Mouse (Mus musculus) forebrain, embryonic 16.5 days (tissue): Measurements from ENCODE around the gene Zfp385a. TPM values are rescaled to one million over a fixed set of nuclear protein-coding genes. Genes with fewer than 3 reads are reported as not detected.

ENCODE experiments used
- ATAC-seq: fragments of 200-750 bp; cut with Nextera tagmentation; 2 replicates; pipeline ENCODE4 v1.8.0; 2017; ENCODE audit warnings: mild to moderate bottlenecking, moderate library complexity
- H3K27ac ChIP-seq: fragments of 300-500 bp; sonication (generic); 2 replicates; pipeline ENCODE4 v1.5.1; 2014; ENCODE audit warnings: low read length, control low read depth
- H3K27me3 ChIP-seq: fragments of 300-500 bp; sonication (generic); replicated peaks from 2 replicates; pipeline ENCODE4 v1.6.1; 2014; ENCODE audit warnings: low read length; ENCODE audit not compliant: control insufficient read depth, insufficient read depth
- H3K36me3 ChIP-seq: fragments of 300-500 bp; sonication (generic); 2 replicates; pipeline ENCODE4 v1.6.1; 2014; ENCODE audit not compliant: control insufficient read depth, insufficient read depth
- H3K4me1 ChIP-seq: fragments of 300-500 bp; sonication (generic); replicated peaks from 2 replicates; pipeline ENCODE4 v1.6.1; 2014; ENCODE audit warnings: low read length; ENCODE audit not compliant: control insufficient read depth, insufficient read depth
- H3K4me2 ChIP-seq: fragments of 300-500 bp; sonication (generic); 2 replicates; pipeline ENCODE4 v1.6.1; 2014; ENCODE audit warnings: mild to moderate bottlenecking, low read length, control low read depth
- H3K4me3 ChIP-seq: fragments of 300-500 bp; sonication (generic); replicated peaks from 2 replicates; pipeline ENCODE4 v1.5.1; 2014; ENCODE audit warnings: mild to moderate bottlenecking, low read length, control low read depth
- H3K9ac ChIP-seq: fragments of 300-500 bp; sonication (generic); replicated peaks from 2 replicates; pipeline ENCODE4 v1.6.1; 2014; ENCODE audit warnings: low read depth, low read length, control low read depth
- H3K9me3 ChIP-seq: fragments of 300-500 bp; sonication (generic); 2 replicates; pipeline ENCODE4 v1.6.1; 2016; ENCODE audit warnings: low read length; ENCODE audit not compliant: control insufficient read depth
- whole genome bisulfite sequencing: fragments of 180-500 bp; shearing (Covaris S2); extraction: QIAGEN DNeasy Blood & Tissue Kit; methylation state at CpG from one replicate; pipeline ENCODE4 v1.1.7; 2014; 5-methylcytosine and 5-hydroxymethylcytosine counted together
- polyA plus RNA-seq: library from polyadenylated mRNA; unstranded; fragments of >200 nt; fragmentation: Nextera tagmentation; extraction: Ambion mirVana; gene quantifications from 2 replicates; pipeline ENCODE4 v1.2.1, GENCODE M21; 2015

Gene Zfp385a
- polyA plus RNA-seq, 1 experiment from 2014 or later = 12.2 TPM

- H3K9ac ChIP-seq = no peak overlapping the region
- H3K4me3 ChIP-seq = no peak overlapping the region
- H3K27me3 ChIP-seq = no peaks in the 10 kb centered on the region
- 87% methylated on average over 8 of the region's 8 CpGs for WGBS
- no peak overlapping the region for H3K27ac ChIP-seq
- peaks cover 32% of the 10 kb centered on the region for H3K4me1 ChIP-seq
- no peaks in the 10 kb centered on the region for H3K9me3 ChIP-seq
- H3K4me2 ChIP-seq = no peak overlapping the region
- ATAC-seq = no peak
- no peaks in the 10 kb centered on the region for H3K36me3 ChIP-seq
These were observed 22.2 kb downstream of the Zfp385a start for GRCm38 (mm10) chr15:103317731-103318130.

GRCm38 (mm10) chr15:103317120-103317519 is 22.8 kb downstream of the Zfp385a start:
- H3K9ac ChIP-seq = no peak overlapping the region
- no peaks in the 10 kb centered on the region for H3K27me3 ChIP-seq
- no peaks in the 10 kb centered on the region for H3K36me3 ChIP-seq
- no peak overlapping the region for H3K27ac ChIP-seq
- H3K9me3 ChIP-seq = no peaks in the 10 kb centered on the region
- no peak for ATAC-seq
- H3K4me2 ChIP-seq = no peak overlapping the region
- H3K4me3 ChIP-seq = no peak overlapping the region
- peaks cover 26% of the 10 kb centered on the region for H3K4me1 ChIP-seq

- no peak overlapping the region for H3K9ac ChIP-seq
- no peaks in the 10 kb centered on the region for H3K9me3 ChIP-seq
- H3K27me3 ChIP-seq = no peaks in the 10 kb centered on the region
- H3K36me3 ChIP-seq = no peaks in the 10 kb centered on the region
- H3K4me1 ChIP-seq = peaks cover 22% of the 10 kb centered on the region
- H3K27ac ChIP-seq = no peak overlapping the region
- H3K4me2 ChIP-seq = no peak overlapping the region
- no peak overlapping the region for H3K4me3 ChIP-seq
- no peak for ATAC-seq
- 77% methylated on average over 10 of the region's 10 CpGs for WGBS
These were observed 23.7 kb downstream of the Zfp385a start for GRCm38 (mm10) chr15:103315979-103316776.

- peak overlapping the region; percentile 45 for H3K4me2 ChIP-seq
- peak overlapping the region; percentile 15 for H3K4me3 ChIP-seq
- no peaks in the 10 kb centered on the region for H3K36me3 ChIP-seq
- H3K9me3 ChIP-seq = no peaks in the 10 kb centered on the region
- 7% methylated on average over 18 of the region's 18 CpGs for WGBS
- H3K27ac ChIP-seq = no peak overlapping the region
- ATAC-seq = peak; percentile 64
- H3K27me3 ChIP-seq = no peaks in the 10 kb centered on the region
- peaks cover 17% of the 10 kb centered on the region for H3K4me1 ChIP-seq
- peak overlapping the region; percentile 35 for H3K9ac ChIP-seq
These were observed 24.8 kb downstream of the Zfp385a start for GRCm38 (mm10) chr15:103315011-103315502.

GRCm38 (mm10) chr15:103314181-103314580 is 25.7 kb downstream of the Zfp385a start:
- peak overlapping the region; percentile 45 for H3K4me2 ChIP-seq
- H3K9ac ChIP-seq = peak overlapping the region; percentile 35; the same call in 1 of the 2 replicates
- ATAC-seq = no peak
- no peaks in the 10 kb centered on the region for H3K36me3 ChIP-seq
- peaks cover 17% of the 10 kb centered on the region for H3K4me1 ChIP-seq
- no peak overlapping the region for H3K27ac ChIP-seq
- H3K4me3 ChIP-seq = no peak overlapping the region
- 38% methylated on average over 22 of the region's 22 CpGs for WGBS
- no peaks in the 10 kb centered on the region for H3K9me3 ChIP-seq
- no peaks in the 10 kb centered on the region for H3K27me3 ChIP-seq

- 24% methylated on average over 18 of the region's 18 CpGs for WGBS
- H3K4me1 ChIP-seq = peaks cover 20% of the 10 kb centered on the region
- no peaks in the 10 kb centered on the region for H3K36me3 ChIP-seq
- H3K9me3 ChIP-seq = no peaks in the 10 kb centered on the region
- H3K9ac ChIP-seq = peak overlapping the region; percentile 35; the same call in 1 of the 2 replicates
- H3K4me3 ChIP-seq = no peak overlapping the region
- H3K27ac ChIP-seq = no peak overlapping the region
- H3K4me2 ChIP-seq = no peak overlapping the region
- peak; percentile 12 for ATAC-seq
- H3K27me3 ChIP-seq = no peaks in the 10 kb centered on the region
These were observed 26.3 kb downstream of the Zfp385a start for GRCm38 (mm10) chr15:103313495-103314095.

GRCm38 (mm10) chr15:103310365-103310910 is 29.5 kb downstream of the Zfp385a start, which contains the start of gene Gpr84:
TSS of gene Gpr84 (minus strand) at chr15:103310612.
- H3K4me3 ChIP-seq = no peak within 1 kb of the TSS
- H3K36me3 ChIP-seq = no peaks in the 10 kb centered on the region
- H3K9me3 ChIP-seq = no peaks in the 10 kb centered on the region
- no peak within 1 kb of the TSS for H3K9ac ChIP-seq
- no peak within 1 kb of the TSS for H3K4me2 ChIP-seq
- ATAC-seq = no peak
- 0 out of 2 replicates have a peak, but pooled peaks cover 3% of the 10 kb centered on the region for H3K27me3 ChIP-seq
- H3K27ac ChIP-seq = no peak within 1 kb of the TSS
- H3K4me1 ChIP-seq = peaks cover 35% of the 10 kb centered on the region
- WGBS = 81% methylated on average over 6 of the region's 6 CpGs

- H3K4me3 ChIP-seq = no peak overlapping the region
- 0 out of 2 replicates have a peak, but pooled peaks cover 3% of the 10 kb centered on the region for H3K27me3 ChIP-seq
- H3K27ac ChIP-seq = no peak overlapping the region
- 68% methylated on average over 26 of the region's 26 CpGs for WGBS
- no peaks in the 10 kb centered on the region for H3K36me3 ChIP-seq
- H3K9me3 ChIP-seq = no peaks in the 10 kb centered on the region
- H3K4me2 ChIP-seq = no peak overlapping the region
- peaks cover 29% of the 10 kb centered on the region for H3K4me1 ChIP-seq
- ATAC-seq = no peak
- H3K9ac ChIP-seq = no peak overlapping the region
These were observed 30.9 kb downstream of the Zfp385a start for GRCm38 (mm10) chr15:103308876-103309580.
